Mouse (Mus musculus) embryonic facial prominence, embryonic 15.5 days (tissue): ENCODE results near the gene Gm3424. TPM values are rescaled to one million over a fixed set of nuclear protein-coding genes. Genes with fewer than 3 reads are reported as not detected.
A peak's percentile ranks its signal among the peaks of the same experiment; 100 is the strongest.
"Not testable (repeated sequence)": the region's sequence is repeated elsewhere in the genome, so short reads cannot be mapped to it uniquely, and the experiment has no call there.

ENCODE experiments used
- ATAC-seq: fragments of 200-750 bp; cut with Nextera tagmentation; 2 replicates; pipeline ENCODE4 v1.8.0; 2017; ENCODE audit warnings: low read depth, moderate TSS enrichment; ENCODE audit not compliant: insufficient number of reproducible peaks, low FRiP score, low TSS enrichment
- H3K27ac ChIP-seq: fragments of 300-500 bp; sonication (generic); replicated peaks from 2 replicates; pipeline ENCODE4 v1.5.1; 2015; ENCODE audit warnings: mild to moderate bottlenecking, inconsistent platforms
- H3K27me3 ChIP-seq: fragments of 300-500 bp; sonication (generic); 2 replicates; pipeline ENCODE4 v1.6.1; 2015; ENCODE audit warnings: inconsistent platforms
- H3K36me3 ChIP-seq: fragments of 300-500 bp; sonication (generic); 2 replicates; pipeline ENCODE4 v1.6.1; 2015; ENCODE audit warnings: mild to moderate bottlenecking, inconsistent platforms
- H3K4me1 ChIP-seq: fragments of 300-500 bp; sonication (generic); 2 replicates; pipeline ENCODE4 v1.6.1; 2015; ENCODE audit warnings: inconsistent platforms
- H3K4me2 ChIP-seq: fragments of 300-500 bp; sonication (generic); replicated peaks from 2 replicates; pipeline ENCODE4 v1.6.1; 2015; ENCODE audit warnings: mild to moderate bottlenecking, inconsistent platforms
- H3K4me3 ChIP-seq: fragments of 300-500 bp; sonication (generic); replicated peaks from 2 replicates; pipeline ENCODE4 v1.5.1; 2015; ENCODE audit warnings: mild to moderate bottlenecking, inconsistent platforms
- H3K9ac ChIP-seq: fragments of 300-500 bp; sonication (generic); 2 replicates; pipeline ENCODE4 v1.6.1; 2015; ENCODE audit warnings: inconsistent platforms
- H3K9me3 ChIP-seq: fragments of 300-500 bp; sonication (generic); replicated peaks from 2 replicates; pipeline ENCODE4 v1.6.1; 2016; ENCODE audit warnings: inconsistent platforms
- WGBS: fragments of 180-500 bp; shearing (Covaris S2); methylation state at CpG from one replicate; pipeline ENCODE4 v1.1.7; 2015; 5-methylcytosine and 5-hydroxymethylcytosine counted together
- polyA plus RNA-seq: library from polyadenylated mRNA; unstranded; fragments of >200 nt; fragmentation: Nextera tagmentation; extraction: Ambion mirVana; gene quantifications from 2 replicates; pipeline ENCODE4 v1.2.1, GENCODE M21; 2015

Gene Gm3424
- polyA plus RNA-seq, result not detected in 2 replicates

DNA sequence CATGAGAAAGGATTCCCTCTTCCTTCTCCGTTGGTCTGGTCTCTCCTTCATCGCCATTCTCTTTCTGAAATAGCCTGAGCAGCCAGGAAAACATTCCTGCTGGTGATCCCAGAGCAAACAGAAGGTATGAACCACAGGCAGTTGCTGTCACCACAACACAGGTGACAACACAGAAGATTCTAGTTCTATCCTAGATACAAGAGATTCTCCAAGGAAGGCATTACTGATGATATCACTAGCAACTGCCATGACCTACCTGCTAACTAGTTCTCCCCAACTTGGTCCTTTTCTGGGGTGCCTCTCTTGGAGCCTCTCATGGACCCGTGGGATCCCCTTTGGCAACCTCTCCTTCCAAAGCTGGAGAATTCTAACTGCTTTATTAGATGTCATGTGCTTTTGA lies at the start of gene Gm3424:
Gene Gm3424, minus strand, starts transcription at position 101 of the 400 bp plus-strand sequence.
- H3K4me2 ChIP-seq, H3K27ac ChIP-seq, H3K4me3 ChIP-seq, H3K4me1 ChIP-seq, H3K27me3 ChIP-seq, H3K9ac ChIP-seq, H3K9me3 ChIP-seq, H3K36me3 ChIP-seq, ATAC-seq: not testable (repeated sequence)
- no CpG with 5 or more reads among the region's 3 CpGs for WGBS

DNA sequence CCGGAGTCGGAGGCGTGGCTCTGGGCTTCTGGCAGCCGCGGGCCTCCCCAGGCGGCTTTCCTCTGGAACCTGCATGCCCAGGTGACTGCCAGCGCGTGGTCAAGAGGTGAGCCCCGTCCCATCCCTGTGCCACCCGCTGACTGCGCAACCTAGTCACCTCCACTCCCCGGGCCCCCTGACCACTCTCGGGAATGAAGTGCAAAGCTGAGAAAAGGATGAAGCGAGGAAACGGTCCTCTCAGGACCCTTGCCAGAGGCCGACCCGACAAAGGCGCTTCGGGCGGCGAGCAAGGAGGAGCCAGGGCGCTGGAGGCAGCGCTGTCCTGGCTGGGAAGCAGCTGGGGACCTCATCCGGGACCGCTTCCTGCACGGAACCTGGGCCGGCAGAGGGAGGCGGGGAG lies 49.7 kb upstream of the Gm3424 start:
- H3K27me3 ChIP-seq, H3K9ac ChIP-seq, H3K4me1 ChIP-seq, H3K36me3 ChIP-seq, ATAC-seq, H3K9me3 ChIP-seq, H3K27ac ChIP-seq: not testable (repeated sequence)
- WGBS, result under 1% methylated on average over 20 of the region's 28 CpGs
- Histone ChIP-seq H3K4me2 (peak overlapping the region; percentile 68), H3K4me3 (peak overlapping the region; percentile 37)

DNA sequence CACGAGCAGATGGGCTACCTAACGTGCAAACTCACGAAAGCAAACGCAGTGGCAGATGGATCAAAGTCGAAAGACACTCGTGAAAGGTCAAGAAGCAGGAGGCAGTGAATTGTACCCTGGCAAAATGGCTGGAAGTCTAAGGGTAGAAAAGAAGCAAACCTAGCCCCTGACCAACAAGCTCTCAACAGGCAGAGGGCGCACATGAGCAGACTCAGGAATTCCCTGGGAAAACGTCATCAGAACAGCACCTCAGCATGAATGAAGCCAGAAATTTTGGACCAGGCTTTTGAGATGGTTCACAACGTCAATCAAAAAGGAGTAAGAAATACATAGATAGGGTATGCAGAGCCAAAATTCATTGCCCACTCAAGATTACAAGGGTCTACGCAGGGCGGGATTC lies 49.0 kb upstream of the Gm3424 start:
- not testable (repeated sequence) for ATAC-seq, H3K27me3 ChIP-seq, H3K4me3 ChIP-seq, H3K27ac ChIP-seq, H3K9me3 ChIP-seq, H3K36me3 ChIP-seq, H3K4me1 ChIP-seq, H3K4me2 ChIP-seq, H3K9ac ChIP-seq
- WGBS, result 5% methylated on average over 6 of the region's 11 CpGs

DNA sequence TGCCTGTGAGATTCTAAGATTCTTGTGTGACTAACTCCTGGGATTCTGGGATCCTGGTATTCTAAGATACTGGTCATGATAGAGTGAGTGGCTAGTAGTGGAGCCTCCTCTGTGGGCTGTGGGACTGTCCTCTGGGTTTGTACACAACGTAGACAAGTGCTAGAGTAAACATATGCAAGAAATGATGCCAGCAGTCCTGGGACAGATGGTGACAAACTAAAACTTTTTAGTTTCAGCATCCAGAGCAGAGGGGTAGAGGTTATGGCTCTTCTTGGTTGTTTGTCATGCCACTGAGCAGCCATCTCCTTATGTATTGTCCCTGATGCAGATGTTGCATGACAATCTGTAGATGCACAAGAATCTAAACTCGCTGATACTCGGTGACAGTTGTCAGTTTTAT lies 25.8 kb upstream of the Gm3424 start:
- not testable (repeated sequence) for H3K9me3 ChIP-seq, H3K4me3 ChIP-seq, H3K4me2 ChIP-seq, H3K4me1 ChIP-seq, H3K27me3 ChIP-seq, ATAC-seq, H3K27ac ChIP-seq, H3K36me3 ChIP-seq, H3K9ac ChIP-seq
- 77% methylated on average over 3 of the region's 3 CpGs for WGBS

DNA sequence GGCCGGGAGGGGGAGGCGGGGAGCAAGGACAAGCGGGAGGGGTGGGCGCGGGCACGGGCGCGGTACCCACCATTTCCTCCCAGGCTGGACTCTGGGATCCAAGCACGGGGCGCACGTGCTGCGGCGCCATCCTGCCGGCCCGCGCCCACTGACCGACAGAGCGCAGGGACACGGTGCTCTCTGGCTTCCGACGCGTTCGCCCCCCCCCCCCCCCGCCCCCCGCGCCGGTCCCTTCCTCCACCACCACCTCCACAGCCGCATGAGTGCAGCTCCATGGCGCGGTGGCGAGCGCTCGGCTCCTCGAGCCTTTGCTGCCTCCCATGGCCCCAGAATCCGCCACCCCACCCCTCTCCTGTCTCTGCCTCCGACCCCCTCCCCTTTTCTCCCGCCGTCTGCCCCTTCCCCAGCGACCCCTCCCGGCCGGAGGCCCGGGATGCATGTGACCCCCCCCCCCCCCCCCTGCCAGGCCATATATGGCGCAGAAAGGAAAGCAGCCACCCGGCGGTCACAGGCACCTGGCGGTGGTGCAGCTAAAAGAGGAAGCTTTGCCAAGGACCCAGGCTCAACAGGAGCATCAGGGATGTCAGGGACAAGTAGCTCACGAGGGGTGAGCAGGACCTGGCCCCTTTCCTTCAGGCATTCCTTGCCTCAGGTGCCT lies 17.3 kb downstream of the Gm3424 start:
- not testable (repeated sequence) for H3K9ac ChIP-seq, H3K36me3 ChIP-seq, H3K27me3 ChIP-seq, H3K4me2 ChIP-seq, H3K4me1 ChIP-seq, H3K9me3 ChIP-seq, H3K4me3 ChIP-seq, H3K27ac ChIP-seq, ATAC-seq
- no CpG with 5 or more reads among the region's 47 CpGs for WGBS

DNA sequence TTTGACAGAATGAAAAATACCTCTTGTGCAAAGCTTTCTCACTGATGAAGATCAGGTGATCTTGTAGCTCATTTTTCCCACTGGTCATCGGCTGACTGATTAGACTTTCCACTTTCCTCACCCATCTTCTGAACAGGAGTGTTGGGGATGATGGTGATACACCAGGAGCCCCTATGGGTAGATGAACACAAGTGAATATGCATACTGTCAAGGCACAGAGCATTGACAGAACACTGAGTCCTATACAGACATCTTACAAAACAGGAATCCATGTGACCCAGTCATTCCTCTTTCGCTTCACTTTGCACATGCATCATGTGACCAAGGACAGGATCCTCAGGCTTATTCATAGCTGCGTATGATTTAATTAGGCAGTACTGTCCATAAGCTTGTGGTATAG lies 22.2 kb downstream of the Gm3424 start, which contains the start of gene Gm3383:
Gene Gm3383, minus strand, starts transcription at position 101 of the 400 bp plus-strand sequence.
- H3K9me3 ChIP-seq, H3K27me3 ChIP-seq, H3K4me2 ChIP-seq, H3K4me1 ChIP-seq, H3K27ac ChIP-seq, H3K36me3 ChIP-seq, H3K4me3 ChIP-seq, H3K9ac ChIP-seq, ATAC-seq: not testable (repeated sequence)
- no CpG with 5 or more reads among the region's 3 CpGs for WGBS

Other genes with a start within 250 kb of the Gm3424 start
- gene Gm8265, start 197.3 kb downstream of the Gm3424 start, polyA plus RNA-seq, result not detected in 2 replicates
- gene Gm9603, start 142.9 kb downstream of the Gm3424 start, polyA plus RNA-seq, result not detected in 2 replicates
- gene Gm3373, start 88.8 kb downstream of the Gm3424 start, polyA plus RNA-seq, result not detected in 2 replicates
- gene Gm3383, start 22.3 kb downstream of the Gm3424 start, polyA plus RNA-seq, result 0.47 and 0.59 TPM in 2 replicates
- 0.19 and 0.29 TPM in 2 replicates for gene Gm8237, start 50.1 kb upstream of the Gm3424 start, polyA plus RNA-seq
- gene Gm3248, start 131.4 kb upstream of the Gm3424 start, polyA plus RNA-seq, result 0.27 and 0.42 TPM in 2 replicates
- gene Gm3453, start 148.8 kb upstream of the Gm3424 start, polyA plus RNA-seq, result not detected in 2 replicates
- gene Gm6337, start 227.9 kb upstream of the Gm3424 start, polyA plus RNA-seq, result not detected in 2 replicates